Mouse (Mus musculus) forebrain, embryonic 11.5 days (tissue): ENCODE data around the gene Cd3d. TPM values are rescaled to one million over a fixed set of nuclear protein-coding genes. Genes with fewer than 3 reads are reported as not detected.

Source experiments
- ATAC-seq: fragments of 200-750 bp; cut with Nextera tagmentation; replicated peaks from 2 replicates; pipeline ENCODE4 v1.8.0; 2017; ENCODE audit warnings: moderate TSS enrichment; ENCODE audit not compliant: low FRiP score
- DNase-seq: peaks from one replicate; pipeline ENCODE4 v3.0.0-alpha.2; 2017; ENCODE audit warnings: low spot score
- H3K27ac ChIP-seq: fragments of 300-500 bp; sonication (generic); 2 replicates; pipeline ENCODE4 v1.5.1; 2014; ENCODE audit warnings: low read depth, low read length
- H3K27me3 ChIP-seq: fragments of 300-500 bp; sonication (generic); 2 replicates; pipeline ENCODE4 v1.6.1; 2014; ENCODE audit warnings: mild to moderate bottlenecking, low read length, mixed read lengths; ENCODE audit not compliant: control insufficient read depth, insufficient read depth
- H3K36me3 ChIP-seq: fragments of 300-500 bp; sonication (generic); 2 replicates; pipeline ENCODE4 v1.6.1; 2014; ENCODE audit warnings: mild to moderate bottlenecking, low read length, moderate library complexity, mixed read lengths; ENCODE audit not compliant: control insufficient read depth, insufficient read depth
- H3K4me1 ChIP-seq: fragments of 300-500 bp; sonication (generic); replicated peaks from 2 replicates; pipeline ENCODE4 v1.6.1; 2014; ENCODE audit warnings: low read length, mixed read lengths; ENCODE audit not compliant: control insufficient read depth, insufficient read depth
- H3K4me2 ChIP-seq: fragments of 300-500 bp; sonication (generic); 2 replicates; pipeline ENCODE4 v1.6.1; 2014; ENCODE audit warnings: low read depth, mild to moderate bottlenecking, low read length, moderate library complexity, mixed read lengths; ENCODE audit not compliant: severe bottlenecking
- H3K4me3 ChIP-seq: fragments of 300-500 bp; sonication (generic); 2 replicates; pipeline ENCODE4 v1.5.1; 2014; ENCODE audit warnings: low read depth, low read length
- H3K9ac ChIP-seq: fragments of 300-500 bp; sonication (generic); 2 replicates; pipeline ENCODE4 v1.6.1; 2014; ENCODE audit warnings: low read length
- H3K9me3 ChIP-seq: fragments of 300-500 bp; sonication (generic); 2 replicates; pipeline ENCODE4 v1.6.1; 2016; ENCODE audit warnings: low read length, mixed read lengths; ENCODE audit not compliant: control insufficient read depth
- WGBS: fragments of 180-500 bp; shearing (Covaris S2); extraction: QIAGEN DNeasy Blood & Tissue Kit; methylation state at CpG from one replicate; pipeline ENCODE4 v1.1.7; 2014; 5-methylcytosine and 5-hydroxymethylcytosine counted together
- polyA plus RNA-seq: library from polyadenylated mRNA; unstranded; fragments of >200 nt; fragmentation: Nextera tagmentation; extraction: Ambion mirVana; gene quantifications from 2 replicates; pipeline ENCODE4 v1.2.1, GENCODE M21; 2014

The Cd3d gene
- polyA plus RNA-seq, 1 experiment from 2014 or later = not detected

- no peaks in the 10 kb centered on the region for H3K27me3 ChIP-seq
- 80% methylated on average over 11 of the region's 11 CpGs for WGBS
- H3K9ac ChIP-seq = no peak overlapping the region
- no peak overlapping the region for H3K4me2 ChIP-seq
- no peaks in the 10 kb centered on the region for H3K9me3 ChIP-seq
- no peak overlapping the region for H3K27ac ChIP-seq
- no peak overlapping the region for H3K4me3 ChIP-seq
- H3K4me1 ChIP-seq = no peaks in the 10 kb centered on the region
- no peak for ATAC-seq
- no peaks in the 10 kb centered on the region for H3K36me3 ChIP-seq
- DNase-seq = no peak
These were observed 16.6 kb downstream of the Cd3d start for GRCm38 (mm10) chr9:44998138-44998537.

GRCm38 (mm10) chr9:44999171-44999570, 17.6 kb downstream of the Cd3d start:
- Histone ChIP-seq H3K4me1 (no peaks in the 10 kb centered on the region), H3K27me3 (no peaks in the 10 kb centered on the region), H3K9ac (no peak overlapping the region), H3K4me2 (no peak overlapping the region), H3K36me3 (no peaks in the 10 kb centered on the region), H3K27ac (no peak overlapping the region), H3K4me3 (no peak overlapping the region), H3K9me3 (no peaks in the 10 kb centered on the region)
- no peak for DNase-seq
- no peak for ATAC-seq
- 59% methylated on average over 6 of the region's 6 CpGs for WGBS

GRCm38 (mm10) chr9:44999776-45000175, 18.2 kb downstream of the Cd3d start:
- Histone ChIP-seq H3K4me1 (no peaks in the 10 kb centered on the region), H3K9me3 (no peaks in the 10 kb centered on the region), H3K27me3 (no peaks in the 10 kb centered on the region), H3K9ac (no peak overlapping the region), H3K36me3 (no peaks in the 10 kb centered on the region), H3K4me3 (no peak overlapping the region), H3K4me2 (no peak overlapping the region), H3K27ac (no peak overlapping the region)
- no peak for ATAC-seq
- no peak for DNase-seq
- 83% methylated on average over 5 of the region's 5 CpGs for WGBS

- no peak overlapping the region for H3K4me2 ChIP-seq
- H3K27me3 ChIP-seq = no peaks in the 10 kb centered on the region
- ATAC-seq = no peak
These were observed 18.7 kb downstream of the Cd3d start for GRCm38 (mm10) chr9:45000249-45000648.

GRCm38 (mm10) chr9:45007404-45007803, 25.8 kb downstream of the Cd3d start:
- 80% methylated on average over 12 of the region's 12 CpGs for WGBS

More at GRCm38 (mm10) chr9:45000249-45000648, 18.7 kb downstream of the Cd3d start:
- DNase-seq = no peak
- H3K9ac ChIP-seq = no peak overlapping the region
- no peaks in the 10 kb centered on the region for H3K36me3 ChIP-seq
- H3K27ac ChIP-seq = no peak overlapping the region
- no peaks in the 10 kb centered on the region for H3K4me1 ChIP-seq
- H3K4me3 ChIP-seq = no peak overlapping the region
- 69% methylated on average over 3 of the region's 3 CpGs for WGBS
- H3K9me3 ChIP-seq = no peaks in the 10 kb centered on the region

GRCm38 (mm10) chr9:45008342-45008741, 26.8 kb downstream of the Cd3d start:
- Histone ChIP-seq H3K4me2 (no peak overlapping the region), H3K9me3 (no peaks in the 10 kb centered on the region), H3K27ac (no peak overlapping the region), H3K4me1 (no peaks in the 10 kb centered on the region), H3K27me3 (no peaks in the 10 kb centered on the region), H3K36me3 (no peaks in the 10 kb centered on the region), H3K4me3 (no peak overlapping the region), H3K9ac (no peak overlapping the region)
- ATAC-seq (no peak), DNase-seq (peak; percentile 24)
- 85% methylated on average over 4 of the region's 4 CpGs for WGBS

More at GRCm38 (mm10) chr9:45007404-45007803, 25.8 kb downstream of the Cd3d start:
- Histone ChIP-seq H3K27ac (no peak overlapping the region), H3K4me3 (no peak overlapping the region), H3K4me1 (no peaks in the 10 kb centered on the region), H3K36me3 (no peaks in the 10 kb centered on the region), H3K9ac (no peak overlapping the region), H3K27me3 (no peaks in the 10 kb centered on the region), H3K4me2 (no peak overlapping the region), H3K9me3 (no peaks in the 10 kb centered on the region)
- ATAC-seq (no peak), DNase-seq (peak; percentile 37)

GRCm38 (mm10) chr9:45009180-45010078, 27.8 kb downstream of the Cd3d start, which contains the start of gene Cd3e:
TSS of gene Cd3e (minus strand) at chr9:45009627.
- peak; percentile 33 for DNase-seq
- Histone ChIP-seq H3K9ac (no peak within 1 kb of the TSS), H3K27ac (no peak within 1 kb of the TSS), H3K4me2 (no peak within 1 kb of the TSS), H3K36me3 (no peaks in the 10 kb centered on the region), H3K9me3 (no peaks in the 10 kb centered on the region), H3K27me3 (no peaks in the 10 kb centered on the region), H3K4me3 (no peak within 1 kb of the TSS), H3K4me1 (no peaks in the 10 kb centered on the region)
- no peak for ATAC-seq
- WGBS = 89% methylated on average over 19 of the region's 19 CpGs

- no peak for ATAC-seq
- no peak overlapping the region for H3K4me2 ChIP-seq
These were observed 28.9 kb downstream of the Cd3d start for GRCm38 (mm10) chr9:45010461-45010860.

GRCm38 (mm10) chr9:45011291-45011690, 29.7 kb downstream of the Cd3d start:
- no peak for DNase-seq
- Histone ChIP-seq H3K9me3 (no peaks in the 10 kb centered on the region), H3K27me3 (no peaks in the 10 kb centered on the region), H3K4me1 (no peaks in the 10 kb centered on the region), H3K36me3 (no peaks in the 10 kb centered on the region), H3K4me2 (no peak overlapping the region), H3K27ac (no peak overlapping the region), H3K9ac (no peak overlapping the region), H3K4me3 (no peak overlapping the region)
- no peak for ATAC-seq
- 56% methylated on average over 6 of the region's 6 CpGs for WGBS

More at GRCm38 (mm10) chr9:45010461-45010860, 28.9 kb downstream of the Cd3d start:
- no peaks in the 10 kb centered on the region for H3K36me3 ChIP-seq
- H3K4me1 ChIP-seq = no peaks in the 10 kb centered on the region
- no peak overlapping the region for H3K9ac ChIP-seq
- no peak for DNase-seq
- no peak overlapping the region for H3K27ac ChIP-seq
- no peaks in the 10 kb centered on the region for H3K9me3 ChIP-seq
- no peaks in the 10 kb centered on the region for H3K27me3 ChIP-seq
- 80% methylated on average over 4 of the region's 4 CpGs for WGBS
- no peak overlapping the region for H3K4me3 ChIP-seq
